Mouse (Mus musculus): Measurements from ENCODE around the gene Adra1d. TPM values are rescaled to one million over a fixed set of nuclear protein-coding genes. Genes with fewer than 3 reads are reported as not detected.

The Adra1d gene
- polyA plus RNA-seq, 1 experiment = not detected

GRCm38 (mm10) chr2:131529898-131530622, 32.0 kb downstream of the Adra1d start:
- no peak for TF ChIP-seq POLR2A (IDR thresholded peaks at IDR 0.05; ENCODE audit: insufficient read depth, low read depth, low read length)
- 0 out of 2 replicates have a peak, but pooled peaks have one; percentile 19 for TF ChIP-seq CTCF (IDR thresholded peaks at IDR 0.05; ENCODE audit: insufficient read depth, low read depth, low read length)
- Histone ChIP-seq H3K4me3 (ENCODE audit: insufficient read depth, low read depth, low read length) (no peak overlapping the region), H3K27ac (ENCODE audit: insufficient read depth, low read depth, low read length) (no peak overlapping the region), H3K4me1 (ENCODE audit: control insufficient read depth, insufficient read depth, low read length) (peaks cover 4% of the 10 kb centered on the region)
- 35% methylated on average over 11 of the region's 11 CpGs for WGBS

GRCm38 (mm10) chr2:131527061-131527460, 35.0 kb downstream of the Adra1d start:
- 62% methylated on average over 3 of the region's 3 CpGs for WGBS
- Histone ChIP-seq H3K4me1 (ENCODE audit: control insufficient read depth, insufficient read depth, low read length) (peaks cover 4% of the 10 kb centered on the region), H3K27ac (ENCODE audit: insufficient read depth, low read depth, low read length) (no peak overlapping the region), H3K4me3 (ENCODE audit: insufficient read depth, low read depth, low read length) (no peak overlapping the region)
- TF ChIP-seq POLR2A (IDR thresholded peaks at IDR 0.05; ENCODE audit: insufficient read depth, low read depth, low read length) (no peak), CTCF (IDR thresholded peaks at IDR 0.05; ENCODE audit: insufficient read depth, low read depth, low read length) (no peak)

- H3K27ac ChIP-seq (ENCODE audit: insufficient read depth, low read depth, low read length) = no peak overlapping the region
- WGBS = 95% methylated on average over 19 of the region's 19 CpGs
- H3K4me3 ChIP-seq (ENCODE audit: insufficient read depth, low read depth, low read length) = no peak overlapping the region
- no peak for TF ChIP-seq CTCF (IDR thresholded peaks at IDR 0.05; ENCODE audit: insufficient read depth, low read depth, low read length)
- no peak for TF ChIP-seq POLR2A (IDR thresholded peaks at IDR 0.05; ENCODE audit: insufficient read depth, low read depth, low read length)
- peaks cover 6% of the 10 kb centered on the region; the same call in 1 of the 2 replicates for H3K4me1 ChIP-seq (ENCODE audit: control insufficient read depth, insufficient read depth, low read length)
Measured at GRCm38 (mm10) chr2:131520743-131521142, 41.3 kb downstream of the Adra1d start.

- WGBS = 69% methylated on average over 3 of the region's 3 CpGs
- H3K4me1 ChIP-seq (ENCODE audit: control insufficient read depth, insufficient read depth, low read length) = peaks cover 14% of the 10 kb centered on the region
- H3K27ac ChIP-seq (ENCODE audit: insufficient read depth, low read depth, low read length) = no peak overlapping the region
- no peak overlapping the region for H3K4me3 ChIP-seq (ENCODE audit: insufficient read depth, low read depth, low read length)
- TF ChIP-seq POLR2A (IDR thresholded peaks at IDR 0.05; ENCODE audit: insufficient read depth, low read depth, low read length) (no peak), CTCF (IDR thresholded peaks at IDR 0.05; ENCODE audit: insufficient read depth, low read depth, low read length) (no peak)
Measured at GRCm38 (mm10) chr2:131518790-131519189, 43.3 kb downstream of the Adra1d start.

GRCm38 (mm10) chr2:131517550-131517949, 44.5 kb downstream of the Adra1d start:
- 89% methylated on average over 4 of the region's 4 CpGs for WGBS
- Histone ChIP-seq H3K27ac (ENCODE audit: insufficient read depth, low read depth, low read length) (no peak overlapping the region), H3K4me1 (ENCODE audit: control insufficient read depth, insufficient read depth, low read length) (peaks cover 19% of the 10 kb centered on the region), H3K4me3 (ENCODE audit: insufficient read depth, low read depth, low read length) (no peak overlapping the region)
- TF ChIP-seq CTCF (IDR thresholded peaks at IDR 0.05; ENCODE audit: insufficient read depth, low read depth, low read length) (no peak), POLR2A (IDR thresholded peaks at IDR 0.05; ENCODE audit: insufficient read depth, low read depth, low read length) (no peak)

GRCm38 (mm10) chr2:131514055-131514621, 47.9 kb downstream of the Adra1d start:
- WGBS = 48% methylated on average over 4 of the region's 4 CpGs

GRCm38 (mm10) chr2:131513477-131513876, 48.6 kb downstream of the Adra1d start:
- H3K4me3 ChIP-seq (ENCODE audit: insufficient read depth, low read depth, low read length) = no peak overlapping the region
- WGBS = 9% methylated on average over 2 of the region's 2 CpGs

More at GRCm38 (mm10) chr2:131514055-131514621, 47.9 kb downstream of the Adra1d start:
- Histone ChIP-seq H3K27ac (ENCODE audit: insufficient read depth, low read depth, low read length) (peak overlapping the region; percentile 42), H3K4me3 (ENCODE audit: insufficient read depth, low read depth, low read length) (no peak overlapping the region), H3K4me1 (ENCODE audit: control insufficient read depth, insufficient read depth, low read length) (peaks cover 40% of the 10 kb centered on the region)
- TF ChIP-seq CTCF (IDR thresholded peaks at IDR 0.05; ENCODE audit: insufficient read depth, low read depth, low read length) (no peak), POLR2A (IDR thresholded peaks at IDR 0.05; ENCODE audit: insufficient read depth, low read depth, low read length) (no peak)

GRCm38 (mm10) chr2:131510531-131510930, 51.6 kb downstream of the Adra1d start:
- Histone ChIP-seq H3K4me3 (ENCODE audit: insufficient read depth, low read depth, low read length) (no peak overlapping the region), H3K4me1 (ENCODE audit: control insufficient read depth, insufficient read depth, low read length) (peaks cover 60% of the 10 kb centered on the region), H3K27ac (ENCODE audit: insufficient read depth, low read depth, low read length) (no peak overlapping the region)
- WGBS = 52% methylated on average over 5 of the region's 5 CpGs
- TF ChIP-seq CTCF (IDR thresholded peaks at IDR 0.05; ENCODE audit: insufficient read depth, low read depth, low read length) = no peak
- TF ChIP-seq POLR2A (IDR thresholded peaks at IDR 0.05; ENCODE audit: insufficient read depth, low read depth, low read length) = no peak

More at GRCm38 (mm10) chr2:131513477-131513876, 48.6 kb downstream of the Adra1d start:
- Histone ChIP-seq H3K4me1 (ENCODE audit: control insufficient read depth, insufficient read depth, low read length) (peaks cover 44% of the 10 kb centered on the region), H3K27ac (ENCODE audit: insufficient read depth, low read depth, low read length) (peak overlapping the region; percentile 42; the same call in 1 of the 2 replicates)
- TF ChIP-seq POLR2A (IDR thresholded peaks at IDR 0.05; ENCODE audit: insufficient read depth, low read depth, low read length) (no peak), CTCF (IDR thresholded peaks at IDR 0.05; ENCODE audit: insufficient read depth, low read depth, low read length) (no peak)

GRCm38 (mm10) chr2:131509671-131510313, 52.3 kb downstream of the Adra1d start:
- peak overlapping the region; percentile 14 for H3K4me3 ChIP-seq (ENCODE audit: insufficient read depth, low read depth, low read length)
- WGBS = 13% methylated on average over 17 of the region's 17 CpGs
- TF ChIP-seq POLR2A (IDR thresholded peaks at IDR 0.05; ENCODE audit: insufficient read depth, low read depth, low read length) (no peak), CTCF (IDR thresholded peaks at IDR 0.05; ENCODE audit: insufficient read depth, low read depth, low read length) (peak; percentile 36; the same call in 1 of the 2 replicates)
- peaks cover 62% of the 10 kb centered on the region for H3K4me1 ChIP-seq (ENCODE audit: control insufficient read depth, insufficient read depth, low read length)
- peak overlapping the region; percentile 35; the same call in 1 of the 2 replicates for H3K27ac ChIP-seq (ENCODE audit: insufficient read depth, low read depth, low read length)
